Mouse (Mus musculus) heart, postnatal 0 days (tissue): ENCODE data around the gene Ntn4.

Source experiments
- CTCF ChIP-seq: IDR thresholded peaks from 2 replicates; pipeline ENCODE4 v1.5.1; 2016; ENCODE audit warnings: antibody characterized with exemption, control low read depth, low read depth
- EP300 ChIP-seq: IDR thresholded peaks from 2 replicates; pipeline ENCODE4 v1.6.1; 2016; ENCODE audit warnings: antibody characterized with exemption, low read depth

- no peak for TF ChIP-seq CTCF
- TF ChIP-seq EP300, result no peak
Measured at GRCm38 (mm10) chr10:93683896-93684295, 43.4 kb downstream of the Ntn4 start.
